22 mouse cellular contexts compared by ENCODE assay signal in genomic region chr11:109572051-109572450, GRCm38 (mm10).
"Had no signal": no experiment of that assay in that cellular context is flagged by ENCODE, and none has a peak within 500 bp of the region (broad histone marks: within the 10 kb centered on the region; RNA-seq: fewer than 3 reads in every experiment).

No protein-coding gene starts in this region.

- H3K27me3 ChIP-seq: heart, embryonic 12.5 days; hindbrain, embryonic 12.5 days; intestine, embryonic 15.5 days; limb, embryonic 12.5 days; liver, embryonic 13.5 days had no signal

- H3K9me3 ChIP-seq: heart, embryonic 10.5 days; heart, embryonic 12.5 days; hindbrain, embryonic 10.5 days; hindbrain, embryonic 12.5 days; intestine, embryonic 15.5 days; limb, embryonic 10.5 days; limb, embryonic 12.5 days; liver, embryonic 13.5 days had no signal

- H3K4me1 ChIP-seq: heart, embryonic 10.5 days; heart, embryonic 12.5 days; hindbrain, embryonic 10.5 days; hindbrain, embryonic 12.5 days; intestine, embryonic 15.5 days; limb, embryonic 10.5 days; limb, embryonic 12.5 days had no signal

- H3K9ac ChIP-seq: heart, embryonic 12.5 days; hindbrain, embryonic 12.5 days; hindbrain, embryonic 14.5 days; intestine, embryonic 15.5 days; limb, embryonic 12.5 days; liver, embryonic 13.5 days had no signal

- H3K36me3 ChIP-seq: hindbrain, embryonic 10.5 days; hindbrain, embryonic 12.5 days; intestine, embryonic 15.5 days had no signal

- DNase-seq: gastrocnemius, postnatal 10 days; gastrocnemius, postnatal 25 days; heart, adult 18-20 months; heart, postnatal 10 days; heart, postnatal 4 days; kidney, adult 18-20 months; kidney, adult 8-10 months; kidney, postnatal 25 days; kidney, postnatal 4 days; liver; liver, embryonic 13.5 days had no signal

- H3K4me2 ChIP-seq: heart, embryonic 12.5 days; hindbrain, embryonic 12.5 days; hindbrain, embryonic 14.5 days; intestine, embryonic 15.5 days; limb, embryonic 12.5 days; liver, embryonic 11.5 days; liver, embryonic 13.5 days had no signal

- H3K4me3 ChIP-seq: heart, embryonic 10.5 days; heart, embryonic 12.5 days; hindbrain, embryonic 10.5 days; hindbrain, embryonic 12.5 days; intestine, embryonic 15.5 days; layer of hippocampus, adult 2 months; left cerebral cortex, adult 2 months; limb, embryonic 10.5 days; limb, embryonic 12.5 days; liver, embryonic 13.5 days had no signal

- H3K27ac ChIP-seq: heart, embryonic 10.5 days; hindbrain, embryonic 10.5 days; hindbrain, embryonic 12.5 days; hindbrain, embryonic 14.5 days; intestine, embryonic 15.5 days; layer of hippocampus, adult 2 months; left cerebral cortex, adult 2 months; limb, embryonic 10.5 days; limb, embryonic 12.5 days; liver, embryonic 13.5 days had no signal
